Mouse (Mus musculus) cerebellum, postnatal 4 days (tissue): ENCODE measurements at regions not wholly inside any gene's neighbourhood (a gene's known extent, or its start where the extent isn't known, plus 50 kb on each side); places are given as distances from the start of the nearest gene placed in this dataset.
"Not testable (repeated sequence)": the region's sequence is repeated elsewhere in the genome, so short reads cannot be mapped to it uniquely, and the experiment has no call there.

ENCODE experiments used
- DNase-seq, 2 experiments: peaks; one replicate each; pipeline ENCODE4 v3.0.0; 2022; ENCODE audit warnings: low spot score in 2 of 2, mixed read lengths in 1 of 2

DNA sequence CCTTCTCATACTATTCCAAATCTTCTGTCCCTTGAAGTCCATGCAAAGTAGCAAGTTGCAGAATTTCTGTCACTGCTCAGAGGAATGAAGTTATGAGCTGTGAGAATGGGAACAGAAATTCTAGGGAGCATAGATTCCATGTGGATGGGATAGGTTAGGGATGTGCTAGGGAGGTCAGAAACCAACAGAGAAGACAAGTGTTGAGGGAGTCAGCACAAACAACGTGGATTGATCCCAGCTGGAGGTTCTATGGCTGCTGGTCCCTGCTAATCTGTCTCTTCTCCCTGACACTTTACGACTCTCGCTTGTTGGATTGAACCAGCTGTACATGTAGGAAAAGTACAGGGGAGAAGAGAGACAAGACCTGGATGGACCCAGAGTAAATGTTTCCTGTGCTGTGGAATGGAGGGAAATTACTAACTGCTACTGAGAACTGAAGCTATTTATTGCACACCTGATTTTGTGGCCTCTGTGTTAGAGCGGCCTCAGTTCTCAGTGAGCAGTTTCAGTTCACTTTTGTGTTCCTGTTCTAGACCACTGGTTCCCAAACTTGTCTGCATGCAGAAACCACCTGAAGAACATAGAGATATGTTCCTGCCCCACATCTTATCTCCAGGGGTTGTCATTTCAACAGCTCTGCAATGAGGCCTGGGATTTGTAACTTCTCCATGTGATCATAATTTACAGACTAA lies 151.0 kb downstream of the Ube2e3 start:
- DNase-seq, result no peak

- DNase-seq, result no peak
Observed at GRCm38 (mm10) chr2:79022954-79023353, 155.0 kb downstream of the Ube2e3 start.

- DNase-seq, result no peak
Observed at GRCm38 (mm10) chr2:79025678-79026077, 157.8 kb downstream of the Ube2e3 start.

DNA sequence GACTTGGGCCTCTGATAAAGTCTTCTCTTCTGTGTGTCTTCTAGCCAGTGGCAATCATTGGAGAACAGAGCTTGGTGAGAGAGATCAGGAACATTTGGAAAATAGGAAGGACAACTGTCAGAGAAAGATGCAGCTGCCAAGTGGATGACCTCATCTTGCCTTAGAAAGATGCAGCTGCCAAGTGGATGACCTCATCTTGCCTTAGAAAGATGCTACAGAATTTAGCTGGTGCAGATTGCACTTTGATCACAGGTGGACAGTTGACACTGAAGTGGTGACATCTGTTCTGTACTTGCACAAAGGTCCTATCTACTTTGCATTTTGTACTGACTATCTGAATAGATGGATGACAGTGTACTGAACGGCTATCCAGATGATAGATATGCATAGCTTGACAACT lies 163.1 kb downstream of the Ube2e3 start:
- DNase-seq, result no peak

- no peak for DNase-seq
Observed at GRCm38 (mm10) chr2:79036296-79036695, 168.4 kb downstream of the Ube2e3 start.

- DNase-seq, result no peak
Observed at GRCm38 (mm10) chr2:79038624-79039023, 170.7 kb downstream of the Ube2e3 start.

- DNase-seq, result not testable (repeated sequence)
Observed at GRCm38 (mm10) chr2:79044804-79045203, 176.9 kb downstream of the Ube2e3 start.

DNA sequence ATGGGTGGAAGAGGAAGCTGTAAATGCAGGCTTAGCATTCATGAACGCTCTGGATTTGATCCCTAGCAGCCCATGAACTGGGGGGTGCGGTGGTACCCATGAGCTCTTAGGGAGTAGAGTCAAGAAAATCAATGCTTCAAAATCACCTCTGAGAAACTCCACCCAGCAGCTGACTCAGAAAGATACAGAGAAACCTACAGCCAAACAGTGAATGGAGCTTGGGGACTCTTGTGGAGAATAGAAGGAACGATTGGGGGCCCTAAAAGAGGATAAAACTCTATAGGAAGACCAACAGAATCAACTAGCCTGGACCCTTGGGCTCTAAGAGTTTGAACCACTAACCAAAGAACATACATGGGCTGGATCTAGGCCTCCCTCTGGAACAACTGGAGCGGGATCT lies 177.6 kb downstream of the Ube2e3 start:
- no peak for DNase-seq

- DNase-seq, result peak in 1 of 2 experiments; percentile 52
Observed at GRCm38 (mm10) chr2:79048020-79048419, 180.1 kb downstream of the Ube2e3 start.

DNA sequence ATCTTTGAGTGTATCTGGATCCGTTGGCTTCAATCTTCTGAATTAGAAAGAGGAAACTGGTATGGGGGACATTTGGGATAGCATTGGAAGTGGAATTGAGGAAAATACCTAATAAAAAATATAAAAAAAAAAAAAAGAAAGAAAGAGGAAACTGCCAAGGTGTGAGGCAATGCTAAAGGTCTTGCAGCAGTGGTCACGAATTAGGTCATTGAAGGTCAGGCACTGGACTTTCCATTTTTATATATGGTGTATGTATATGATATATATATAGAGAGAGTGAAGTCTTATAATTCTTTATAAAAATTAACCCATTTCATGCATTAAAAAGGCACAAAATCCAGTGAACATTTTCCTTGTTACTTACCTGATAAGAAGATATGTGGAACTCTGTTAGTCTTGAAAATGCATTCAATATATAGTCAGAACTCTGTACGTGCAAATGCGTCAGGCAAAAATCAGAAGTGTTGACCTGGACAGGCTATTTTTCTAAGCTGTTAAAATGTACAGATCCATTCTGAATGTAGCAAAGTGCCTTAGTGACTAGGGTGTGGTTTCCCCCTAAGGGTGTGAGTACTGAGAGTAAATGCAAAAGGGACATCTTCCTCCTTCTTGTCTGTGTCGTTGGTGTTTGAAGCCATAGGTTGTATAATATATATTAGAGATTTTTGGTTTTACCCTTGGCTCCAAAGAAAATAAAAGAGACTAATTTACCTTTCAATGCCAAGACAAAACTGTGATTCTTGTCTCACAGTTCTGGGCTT lies 181.0 kb downstream of the Ube2e3 start:
- DNase-seq, result no peak

- no peak for DNase-seq
Observed at GRCm38 (mm10) chr2:79050495-79051046, 182.6 kb downstream of the Ube2e3 start.

DNA sequence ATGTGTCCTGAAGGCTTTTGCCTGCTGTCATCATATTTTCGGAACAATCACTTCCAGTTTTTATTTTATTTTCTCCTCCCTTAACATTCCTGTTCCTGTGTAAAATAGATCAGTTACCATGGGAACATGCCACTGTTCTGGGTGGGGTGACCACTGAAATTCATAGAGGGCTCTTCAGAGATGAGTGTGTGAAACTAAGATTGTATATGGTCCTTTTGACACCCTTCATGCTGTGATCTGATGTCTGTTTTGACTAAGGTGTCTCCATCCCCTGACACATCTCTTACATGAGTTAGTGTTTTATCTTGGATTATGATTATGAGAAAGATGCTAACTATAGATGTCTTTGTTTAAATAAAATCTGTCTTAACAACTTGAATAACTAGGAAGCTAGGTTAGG lies 184.3 kb downstream of the Ube2e3 start:
- DNase-seq, result no peak

- DNase-seq, result no peak
Observed at GRCm38 (mm10) chr2:79056138-79056537, 188.2 kb downstream of the Ube2e3 start.

DNA sequence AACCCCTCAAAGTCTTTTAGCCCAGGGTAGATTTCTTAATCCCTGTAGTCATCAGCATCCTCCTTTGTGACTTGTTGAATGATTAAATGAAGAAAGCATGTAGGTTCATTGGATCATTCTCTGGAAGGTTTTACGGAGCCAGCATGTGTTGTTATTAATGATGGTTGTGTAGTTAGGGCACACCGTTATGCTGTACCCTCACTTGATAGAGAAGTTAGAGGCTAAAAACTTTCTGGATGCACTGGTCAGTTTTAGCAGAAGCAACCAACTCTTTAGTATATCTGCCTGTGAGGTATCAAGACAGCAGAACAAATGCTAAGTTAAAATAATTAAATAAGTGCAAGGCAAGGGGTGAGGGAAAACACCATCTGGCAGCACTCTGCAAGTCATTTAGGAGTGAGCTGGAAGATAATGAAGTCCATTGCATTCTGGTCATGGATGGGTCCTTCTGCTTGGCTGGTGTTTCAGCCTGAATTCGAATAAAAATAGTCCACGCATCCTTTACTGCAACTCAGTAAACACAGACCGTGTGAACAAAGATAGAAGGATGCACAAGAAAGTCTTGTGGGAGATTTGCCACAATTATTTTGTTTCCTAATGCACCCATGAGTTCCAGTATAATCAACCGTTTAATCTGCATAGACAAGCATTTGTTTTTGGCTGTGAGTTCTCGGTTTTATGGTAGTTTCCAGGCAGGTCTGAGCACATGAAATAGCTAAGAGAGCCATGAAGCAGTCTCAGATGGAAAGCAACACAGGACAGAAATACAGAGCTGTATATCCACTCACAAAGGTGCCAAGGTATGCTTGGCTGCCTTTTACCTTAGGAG lies 191.4 kb downstream of the Ube2e3 start:
- DNase-seq, result no peak

DNA sequence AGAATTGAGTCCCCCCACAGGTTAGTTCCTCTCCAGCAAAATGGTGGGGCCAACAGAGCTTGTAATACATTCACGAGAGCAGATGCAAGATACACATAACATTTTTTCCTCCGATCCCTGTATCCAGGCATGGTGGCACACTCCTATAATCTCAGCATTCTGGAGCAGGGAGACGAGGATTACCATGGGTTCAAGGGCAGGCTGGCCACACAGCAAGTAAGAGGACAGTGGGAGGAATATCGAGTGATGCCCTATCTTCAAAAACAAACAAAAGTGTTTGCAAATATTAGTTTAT lies 192.0 kb downstream of the Ube2e3 start:
- DNase-seq, result no peak

DNA sequence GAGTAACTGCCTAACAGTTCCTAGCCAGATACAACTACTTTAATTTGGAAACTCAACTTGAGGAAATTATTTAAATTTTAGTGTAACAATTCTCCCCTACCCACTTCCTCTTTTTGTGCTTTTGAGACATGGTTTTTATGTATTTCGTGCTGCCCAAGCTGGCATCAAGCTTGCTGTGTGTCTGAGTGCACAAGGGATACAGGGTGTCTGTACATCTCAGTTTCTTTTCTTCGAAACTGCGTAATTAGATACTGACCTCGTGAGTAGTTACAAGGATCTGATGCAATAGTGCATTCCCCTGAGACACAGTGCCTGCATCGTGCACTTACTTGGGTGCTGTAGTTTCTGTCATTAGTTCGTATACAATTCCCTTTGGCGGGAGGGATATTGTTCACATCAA lies 192.4 kb downstream of the Ube2e3 start:
- no peak for DNase-seq

DNA sequence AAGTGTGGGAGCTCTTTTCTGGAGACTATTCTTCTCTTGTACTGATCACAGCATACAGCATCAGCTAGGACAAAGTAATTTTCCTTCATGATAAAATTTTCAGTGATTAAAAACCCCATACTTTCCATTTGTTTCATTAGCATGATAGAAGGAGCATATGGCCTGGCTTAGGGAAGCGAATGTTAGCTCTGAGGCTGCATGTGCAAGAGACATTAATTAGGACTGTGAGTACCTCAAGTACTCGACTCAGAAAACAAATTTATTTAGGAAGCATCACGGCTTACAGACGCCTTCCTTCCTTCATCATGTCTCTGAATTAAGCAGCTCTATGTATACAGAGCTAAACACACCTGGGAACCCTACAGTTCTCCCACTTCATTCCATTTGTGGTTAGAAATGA lies 193.6 kb upstream of the Itga4 start:
- DNase-seq, result no peak

DNA sequence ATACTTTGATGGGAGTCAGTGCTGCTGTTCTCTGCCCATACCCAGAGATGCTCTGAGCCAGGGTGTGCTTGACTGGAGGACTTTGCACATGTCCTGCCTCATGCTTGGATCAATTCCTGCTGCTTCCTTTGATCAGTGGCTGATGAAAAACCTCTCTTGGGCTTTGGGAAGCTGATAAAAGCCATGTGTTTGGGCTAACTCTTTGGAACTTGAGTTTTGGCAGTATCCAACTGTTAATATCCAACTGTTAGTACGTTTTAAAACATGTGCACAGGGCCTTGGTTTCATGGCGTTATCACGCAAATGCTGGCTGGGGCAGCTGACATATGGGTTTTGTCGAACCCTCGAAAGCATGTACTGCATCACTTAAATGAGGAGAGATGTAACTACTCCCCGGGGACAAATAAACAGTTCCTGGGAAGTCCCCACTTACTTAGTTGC lies 193.0 kb upstream of the Itga4 start:
- DNase-seq, result no peak

DNA sequence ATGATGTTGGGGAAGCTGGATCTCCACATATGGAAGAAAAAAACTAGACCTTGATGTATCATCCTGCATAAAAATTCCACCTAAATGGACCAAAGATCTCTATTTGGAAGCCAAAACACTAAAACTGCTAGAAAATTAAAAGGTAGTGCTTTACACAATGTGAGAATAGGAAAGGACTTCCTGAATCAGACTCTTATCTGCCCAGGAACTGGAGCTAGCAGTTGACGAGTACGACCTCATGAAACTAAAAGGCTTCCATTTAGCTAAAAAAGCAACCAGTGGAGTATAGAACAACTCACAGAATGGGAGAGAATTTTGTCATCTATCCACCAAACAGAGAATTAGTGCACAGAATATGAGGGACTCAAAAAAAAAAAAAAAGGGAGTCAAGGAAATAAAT lies 191.6 kb upstream of the Itga4 start:
- DNase-seq, result no peak

DNA sequence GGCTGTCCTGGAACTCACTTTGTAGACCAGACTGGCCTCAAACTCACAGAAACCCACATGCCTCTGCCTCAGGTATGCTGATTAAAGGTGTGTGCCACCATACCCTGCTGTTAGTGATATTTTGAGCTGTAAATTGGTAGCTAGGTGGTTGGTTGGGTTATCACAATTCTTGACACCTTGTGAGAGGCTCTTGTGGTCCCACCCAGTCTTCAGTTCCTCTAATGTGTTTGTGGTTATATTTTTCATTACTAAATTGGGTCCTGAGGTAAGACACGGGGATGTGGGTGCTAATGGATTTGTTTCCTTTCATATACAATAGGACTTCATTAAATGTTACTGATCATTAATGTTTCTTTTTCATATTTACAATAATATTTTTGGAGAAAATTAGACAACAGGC lies 189.9 kb upstream of the Itga4 start:
- DNase-seq, result no peak

DNA sequence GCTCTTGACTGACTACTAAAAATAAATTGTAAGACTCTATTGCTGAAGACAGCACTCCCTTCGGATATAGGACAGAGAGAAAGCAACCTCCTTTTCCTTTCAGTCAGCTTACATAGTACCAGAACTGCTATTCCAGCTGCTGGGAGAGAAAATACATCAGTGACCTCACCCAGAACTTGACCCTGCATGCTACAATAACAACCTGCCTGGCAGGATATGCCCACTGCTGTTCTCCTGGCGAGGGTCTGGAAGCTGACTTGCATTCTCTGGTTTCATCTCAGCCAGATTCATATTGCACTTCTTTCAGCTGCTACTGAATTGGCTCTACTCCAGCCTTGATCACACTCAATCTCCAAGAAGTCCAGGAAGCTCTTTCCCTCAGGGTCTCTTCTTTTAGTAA lies 179.1 kb upstream of the Itga4 start:
- DNase-seq, result no peak

DNA sequence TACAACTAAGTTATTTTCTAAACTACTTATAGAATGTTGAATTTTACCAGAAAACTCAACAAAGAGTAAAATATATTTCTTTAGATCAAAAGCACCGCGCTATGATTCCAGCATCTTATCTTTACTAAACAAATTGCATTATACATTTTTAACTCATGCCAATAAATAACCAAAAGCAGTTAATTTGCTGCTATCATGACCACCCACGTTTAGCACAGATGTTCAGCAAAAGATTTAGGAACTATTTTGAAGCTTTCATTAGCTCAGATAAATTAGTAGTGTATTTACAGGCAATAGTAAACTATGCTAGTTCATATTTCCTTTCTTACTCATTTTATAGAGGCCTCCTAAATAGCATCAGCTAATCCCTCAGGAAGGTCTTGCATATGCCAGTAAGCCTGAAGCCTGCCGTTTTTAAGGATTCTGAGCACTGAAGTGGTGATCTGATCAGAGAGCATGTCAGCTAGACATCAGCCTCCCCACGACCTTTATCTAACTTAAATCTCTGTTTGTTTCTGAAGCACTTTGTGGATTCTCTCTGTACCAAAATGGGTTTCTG lies 176.3 kb upstream of the Itga4 start:
- no peak for DNase-seq
